Mouse (Mus musculus): Measurements from ENCODE around the gene Ldoc1.

Ldoc1 gene

DNA sequence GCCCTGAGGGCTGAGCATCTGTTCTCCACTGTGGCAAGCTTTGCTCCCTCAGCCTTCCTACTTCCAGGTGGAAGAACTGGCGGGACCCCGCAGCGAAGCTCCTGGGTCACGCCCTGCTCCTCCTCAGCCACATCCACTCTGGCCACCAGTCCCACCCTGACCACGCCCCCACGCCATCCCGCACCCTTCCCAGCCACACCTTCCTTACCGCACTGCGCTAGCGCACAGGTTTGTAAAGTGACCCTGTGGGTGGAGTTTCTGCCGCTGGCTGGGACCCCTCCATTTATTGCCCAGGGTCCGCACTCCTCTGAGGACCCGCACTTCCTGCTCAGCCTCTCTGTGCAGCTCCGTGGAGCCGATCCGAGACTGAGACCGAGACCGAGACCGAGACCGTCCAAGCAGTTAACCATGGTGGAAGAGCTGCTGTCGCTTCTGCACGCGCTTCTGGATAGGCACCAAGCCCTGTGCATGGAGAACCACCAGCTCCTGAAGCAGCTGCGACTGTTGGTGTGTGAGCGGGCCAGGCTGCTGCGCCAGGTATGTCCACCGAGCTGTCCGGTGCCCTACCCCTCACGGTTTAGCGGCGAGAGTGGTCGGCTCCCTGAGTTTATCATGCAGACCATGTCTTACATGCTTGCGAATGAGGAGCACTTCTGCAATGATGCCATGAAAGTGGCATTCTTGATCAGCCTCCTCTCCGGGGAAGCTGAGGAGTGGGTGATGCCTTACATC lies at the start of gene Ldoc1:
Gene Ldoc1, plus strand, starts transcription at position 196 of the 732 bp plus-strand sequence.
- DNase-seq (ENCODE audit: extremely low spot score, low read depth, low spot score) = no peak

DNA sequence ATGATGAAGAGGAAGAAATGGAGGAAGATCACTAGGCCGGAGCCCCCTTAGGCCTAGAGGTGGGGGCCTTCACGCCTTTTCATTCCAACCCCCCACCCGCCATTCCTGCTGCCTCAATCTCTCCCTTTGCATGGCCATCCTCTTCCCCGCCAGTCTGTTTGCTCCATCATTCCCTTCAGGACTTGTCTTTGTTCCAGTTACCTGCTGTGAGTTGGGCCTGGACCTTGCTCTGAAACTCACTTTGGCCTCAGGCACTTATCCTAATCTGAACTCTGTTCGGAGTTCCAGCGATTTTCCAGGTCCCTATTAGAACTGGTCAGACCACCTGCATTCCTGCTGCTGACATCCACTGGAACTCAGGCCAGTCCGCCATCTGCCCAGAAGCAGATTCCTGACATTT lies 834 bp downstream of the Ldoc1 start:
- no peak for DNase-seq (ENCODE audit: extremely low spot score, low read depth, low spot score)

DNA sequence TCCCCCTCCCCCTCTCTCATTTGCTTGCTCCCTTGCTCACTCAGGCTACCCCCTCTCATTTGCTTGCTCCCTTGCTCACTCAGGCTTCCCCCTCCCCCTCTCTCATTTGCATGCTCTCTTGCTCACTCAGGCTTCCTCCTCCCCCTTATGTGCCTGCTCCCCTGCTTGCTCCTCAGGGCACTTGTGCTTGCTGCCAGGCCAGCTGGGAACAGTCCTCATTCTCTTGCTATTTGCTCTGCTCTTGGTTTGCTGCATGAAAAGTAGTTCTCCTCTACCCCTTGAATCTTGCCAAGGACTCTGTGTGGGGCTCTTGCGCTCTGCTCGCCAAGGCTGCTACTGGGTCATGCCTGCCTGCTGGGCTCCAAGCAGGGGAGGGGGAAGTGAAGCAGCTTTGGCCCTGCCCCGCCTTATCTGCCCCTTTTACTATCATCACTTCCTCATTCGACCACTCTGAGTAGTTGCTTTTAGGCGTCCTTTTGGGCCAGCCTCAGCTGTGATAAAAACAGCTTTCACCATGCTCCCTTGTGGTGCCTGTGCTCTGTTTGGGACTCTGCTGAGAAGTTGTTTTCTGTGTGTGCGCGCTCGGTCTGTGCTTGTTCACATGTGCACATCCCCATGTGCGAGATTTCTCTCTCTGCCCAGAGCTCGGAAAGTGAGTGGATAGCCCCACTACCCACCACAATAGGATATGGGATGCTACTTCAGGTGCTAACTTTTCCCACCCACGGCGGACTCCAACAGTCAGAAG lies 13.2 kb downstream of the Ldoc1 start:
- no peak for DNase-seq (ENCODE audit: extremely low spot score, low read depth, low spot score)

DNA sequence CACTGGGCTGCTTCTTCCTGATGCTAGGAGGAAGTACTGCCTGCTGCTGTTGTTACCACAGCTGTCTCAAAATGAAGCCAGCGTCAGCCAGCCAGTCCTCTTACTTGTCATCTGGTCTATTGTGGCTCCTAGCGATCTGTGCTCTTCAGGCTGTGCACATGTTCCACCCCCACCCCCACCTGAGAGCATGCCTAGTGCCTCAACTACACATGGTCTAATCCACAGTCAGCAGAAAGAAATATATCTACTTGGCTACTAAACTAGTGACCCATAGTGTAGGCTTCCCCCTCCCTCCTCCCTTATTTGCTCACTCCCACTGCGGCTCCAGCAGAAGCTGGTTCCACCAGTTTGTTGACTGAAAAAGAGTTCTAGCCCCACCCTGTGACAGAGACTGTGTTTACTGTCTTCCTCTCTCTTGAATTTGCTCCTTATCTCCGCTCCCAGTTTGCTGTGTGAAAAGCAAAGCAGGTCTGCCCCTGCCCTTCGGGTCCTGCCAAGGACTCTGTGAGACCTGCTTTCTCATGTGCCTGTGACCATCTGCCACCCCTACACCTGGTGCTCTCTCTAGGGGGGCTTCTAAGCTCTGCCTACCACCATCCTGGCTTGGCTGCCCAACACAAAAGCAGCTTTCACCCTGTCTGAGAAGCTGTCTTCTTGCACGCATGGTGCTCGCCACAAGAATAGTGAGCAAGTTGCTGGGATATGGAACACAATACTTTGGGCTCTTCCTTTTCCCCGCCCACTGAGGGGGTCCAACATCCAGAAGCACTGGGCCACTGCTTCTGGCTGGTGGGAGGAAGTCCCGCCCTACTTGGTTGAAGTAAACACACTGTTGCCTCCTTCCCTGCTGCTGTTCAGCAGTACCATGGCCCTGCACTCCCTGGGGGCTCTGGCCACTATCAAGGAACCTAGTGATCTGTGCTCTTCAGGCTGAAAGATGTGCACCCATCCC lies 14.0 kb downstream of the Ldoc1 start:
- DNase-seq (ENCODE audit: extremely low spot score, low read depth, low spot score) = no peak

DNA sequence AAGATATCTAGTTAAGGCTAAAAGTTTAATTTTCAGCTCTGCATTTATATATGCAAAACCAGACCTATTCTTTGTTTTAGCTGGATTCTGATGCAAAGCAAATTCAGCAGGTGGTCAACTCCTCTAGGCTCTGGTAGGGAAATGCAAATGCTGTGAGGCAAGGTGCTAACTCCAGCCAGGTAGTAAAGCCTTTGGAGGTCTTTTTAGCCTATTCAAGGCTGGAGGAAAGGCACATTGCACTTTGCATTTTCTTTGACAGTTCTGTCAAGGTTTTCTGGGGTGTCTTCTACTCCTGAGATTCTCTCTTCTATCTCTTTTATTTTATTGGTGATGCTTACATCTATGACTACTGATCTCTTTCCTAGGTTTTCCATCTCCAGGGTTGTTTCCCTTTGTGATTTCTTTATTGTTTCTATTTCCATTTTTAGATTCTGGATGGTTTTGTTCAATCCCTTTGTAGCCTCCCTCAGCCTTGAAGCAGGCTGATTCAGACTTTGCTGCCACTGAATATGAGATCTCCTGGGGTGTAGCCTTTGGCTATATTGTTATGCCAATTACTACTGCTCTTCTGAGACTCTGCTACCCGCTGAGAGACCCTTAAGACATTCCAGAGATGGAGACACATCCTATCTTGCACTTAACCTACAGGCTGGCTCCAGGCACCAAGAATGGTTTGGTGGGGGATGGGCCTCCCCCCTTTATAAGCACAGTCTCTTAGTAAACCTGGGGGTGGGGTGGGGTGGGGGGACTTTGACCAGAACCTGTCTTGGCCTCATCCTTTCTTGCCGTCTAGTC lies 18.4 kb downstream of the Ldoc1 start:
- no peak for DNase-seq (ENCODE audit: extremely low spot score, low read depth, low spot score)
